22 mouse cellular contexts compared by ENCODE assay signal in genomic region chr1:190154292-190154691, GRCm38 (mm10). TPM values are rescaled to one million over a fixed set of nuclear protein-coding genes. Genes with fewer than 3 reads are reported as not detected.
DNase-seq lines count a peak whose midpoint lies in the region; ATAC-seq and TF ChIP-seq lines count a peak whose summit lies in the region.
"Had no signal": no experiment of that assay in that cellular context is flagged by ENCODE, and none has a peak within 500 bp of the region (broad histone marks: within the 10 kb centered on the region; RNA-seq: fewer than 3 reads in every experiment).

No protein-coding gene starts in this region.

- no peaks in the 10 kb centered on the region for H3K9me3 ChIP-seq in hindbrain, embryonic 11.5 days (ENCODE audit: control insufficient read depth, low read length)
- no peaks in the 10 kb centered on the region for H3K9me3 ChIP-seq in hindbrain, embryonic 10.5 days
- no peaks in the 10 kb centered on the region for H3K9me3 ChIP-seq in lung, embryonic 14.5 days (ENCODE audit: low read depth, low read length)
- H3K9me3 ChIP-seq: embryonic facial prominence, embryonic 15.5 days; heart, embryonic 13.5 days; hindbrain, embryonic 15.5 days had no signal

- no peak overlapping the region for H3K27ac ChIP-seq in hindbrain, embryonic 11.5 days (ENCODE audit: low read depth, low read length)
- H3K27ac ChIP-seq in hindbrain, embryonic 10.5 days, result no peak overlapping the region
- no peak overlapping the region for H3K27ac ChIP-seq in lung, embryonic 14.5 days (ENCODE audit: low read depth)
- H3K27ac ChIP-seq: embryonic facial prominence, embryonic 15.5 days; heart, embryonic 13.5 days; hindbrain, embryonic 15.5 days had no signal

- no peak overlapping the region for H3K9ac ChIP-seq in hindbrain, embryonic 11.5 days (ENCODE audit: low read depth, low read length)
- H3K9ac ChIP-seq in lung, embryonic 14.5 days, result no peak overlapping the region
- H3K9ac ChIP-seq: embryonic facial prominence, embryonic 15.5 days; heart, embryonic 13.5 days; hindbrain, embryonic 15.5 days had no signal

- H3K4me2 ChIP-seq in hindbrain, embryonic 11.5 days (replicated peaks; ENCODE audit: low read depth, low read length), result no peak overlapping the region
- no peak overlapping the region for H3K4me2 ChIP-seq in lung, embryonic 14.5 days
- H3K4me2 ChIP-seq: embryonic facial prominence, embryonic 15.5 days; heart, embryonic 13.5 days; hindbrain, embryonic 15.5 days had no signal

- no peak for TF ChIP-seq POLR2A in brain, embryonic 14.5 days (IDR thresholded peaks at IDR 0.05; ENCODE audit: borderline replicate concordance, extremely low read depth, insufficient read depth, insufficient read length, poor library complexity, severe bottlenecking)

- peak; percentile 35 for DNase-seq in embryo, embryonic 10 days (ENCODE audit: low spot score)
- no peak for DNase-seq in embryo, embryonic 9.5 days (ENCODE audit: extremely low spot score)
- DNase-seq in hindbrain, embryonic 11.5 days (ENCODE audit: low spot score), result peak; percentile 38
- no peak for DNase-seq in hindbrain, embryonic 10.5 days (ENCODE audit: low spot score)
- peak; percentile 58 for DNase-seq in lung, embryonic 14.5 days
- DNase-seq in lung, postnatal 25 days (ENCODE audit: low spot score), result no peak
- peak; percentile 56 for DNase-seq in brain, embryonic 14.5 days (ENCODE audit: low read depth)
- DNase-seq in right cerebral cortex, postnatal 4 days, result no peak
- DNase-seq: adrenal gland, adult 8-10 months; adrenal gland, postnatal 36 days; B cell, adult 2 months; cerebellum, adult 11 months; cerebellum, adult 8-10 months; cerebellum, postnatal 14 days; gastrocnemius, postnatal 14 days; heart, postnatal 36 days had no signal

- no peaks in the 10 kb centered on the region for H3K27me3 ChIP-seq in hindbrain, embryonic 11.5 days (ENCODE audit: control insufficient read depth, insufficient read depth, low read length)
- H3K27me3 ChIP-seq in hindbrain, embryonic 10.5 days (ENCODE audit: insufficient read depth, poor library complexity, severe bottlenecking), result no peaks in the 10 kb centered on the region; the same call in 1 of the 2 replicates
- peaks cover 25% of the 10 kb centered on the region; the same call in 1 of the 2 replicates for H3K27me3 ChIP-seq in lung, embryonic 14.5 days (ENCODE audit: insufficient read depth, low read length)
- H3K27me3 ChIP-seq: heart, embryonic 13.5 days had no signal

- no peak overlapping the region for H3K4me3 ChIP-seq in hindbrain, embryonic 11.5 days (ENCODE audit: low read depth, low read length)
- H3K4me3 ChIP-seq in hindbrain, embryonic 10.5 days, result no peak overlapping the region
- H3K4me3 ChIP-seq in lung, embryonic 14.5 days (ENCODE audit: low read depth, low read length), result no peak overlapping the region
- H3K4me3 ChIP-seq: embryonic facial prominence, embryonic 15.5 days; heart, embryonic 13.5 days; hindbrain, embryonic 15.5 days had no signal

- H3K36me3 ChIP-seq in hindbrain, embryonic 11.5 days (ENCODE audit: control insufficient read depth, insufficient read depth, low read length), result 0 out of 2 replicates have a peak, but pooled peaks cover 3% of the 10 kb centered on the region
- H3K36me3 ChIP-seq in hindbrain, embryonic 10.5 days, result peaks cover 34% of the 10 kb centered on the region
- H3K36me3 ChIP-seq in lung, embryonic 14.5 days (ENCODE audit: insufficient read depth), result no peaks in the 10 kb centered on the region
- H3K36me3 ChIP-seq: embryonic facial prominence, embryonic 15.5 days; G1E; hindbrain, embryonic 15.5 days had no signal

- H3K4me1 ChIP-seq in hindbrain, embryonic 11.5 days (replicated peaks; ENCODE audit: control insufficient read depth, insufficient read depth, low read length), result peaks cover 8% of the 10 kb centered on the region
- H3K4me1 ChIP-seq in hindbrain, embryonic 10.5 days (replicated peaks), result peaks cover 56% of the 10 kb centered on the region
- H3K4me1 ChIP-seq in lung, embryonic 14.5 days (ENCODE audit: insufficient read depth), result 0 out of 2 replicates have a peak, but pooled peaks cover 5% of the 10 kb centered on the region
- H3K4me1 ChIP-seq: embryonic facial prominence, embryonic 15.5 days had no signal

- no peak for TF ChIP-seq CTCF in lung, embryonic 14.5 days (IDR thresholded peaks at IDR 0.05; ENCODE audit: low read depth)
- no peak for TF ChIP-seq CTCF in brain, embryonic 14.5 days (IDR thresholded peaks at IDR 0.05; ENCODE audit: borderline replicate concordance, extremely low read depth, insufficient read depth, insufficient read length)

- WGBS in hindbrain, embryonic 11.5 days, result 39% methylated on average over 7 of the region's 7 CpGs
- WGBS in hindbrain, embryonic 10.5 days, result 56% methylated on average over 7 of the region's 7 CpGs
- 16% methylated on average over 7 of the region's 7 CpGs for WGBS in lung, embryonic 14.5 days

- 0 out of 2 replicates have a peak, but pooled peaks have one; percentile 34 for ATAC-seq in hindbrain, embryonic 11.5 days (ENCODE audit: low FRiP score)
- ATAC-seq in lung, embryonic 14.5 days (ENCODE audit: insufficient read depth), result peak; percentile 66; the same call in 1 of the 2 replicates
- ATAC-seq: CD4-positive, CD25-positive, alpha-beta regulatory T cell, adult 4 months; forebrain, embryonic 16.5 days had no signal

RNA-seq across cellular contexts. Expression of gene Prox1, which starts 16.2 kb away (rescaled TPM):
- 8.5 and 9.0 TPM in 2 replicates for polyA plus RNA-seq in hindbrain, embryonic 11.5 days (2014; fragmentation: Nextera tagmentation; extraction: Ambion mirVana)
- polyA plus RNA-seq in hindbrain, embryonic 10.5 days (2016; fragmentation: Nextera tagmentation; extraction: Ambion mirVana), result 7.5 and 9.4 TPM in 2 replicates
- 2.0 and 2.4 TPM in 2 replicates for polyA plus RNA-seq in lung, embryonic 14.5 days (2014; fragmentation: Nextera tagmentation; extraction: Ambion mirVana)
- polyA plus RNA-seq in brain, embryonic 14.5 days (2012; rRNA removed), result 11.3 and 14.5 TPM in 2 replicates
- polyA plus RNA-seq: G1E had no signal

Comparison
In these comparisons a context has a peak if more than half of its experiments do, and no peak if none do; other contexts are left out.
1. DNase-seq: peak in embryo, embryonic 10 days (single experiment), hindbrain, embryonic 11.5 days (single experiment), lung, embryonic 14.5 days (single experiment) and brain, embryonic 14.5 days (single experiment); none in embryo, embryonic 9.5 days (single experiment), hindbrain, embryonic 10.5 days (single experiment), lung, postnatal 25 days (single experiment) and right cerebral cortex, postnatal 4 days (single experiment).